Mouse (Mus musculus) hindbrain, embryonic 12.5 days (tissue): Measurements from ENCODE around the gene Dnajb14. TPM values are rescaled to one million over a fixed set of nuclear protein-coding genes. Genes with fewer than 3 reads are reported as not detected.
"Not testable (repeated sequence)": the region's sequence is repeated elsewhere in the genome, so short reads cannot be mapped to it uniquely, and the experiment has no call there.

Source experiments
- ATAC-seq: fragments of 200-750 bp; cut with Nextera tagmentation; 2 replicates; pipeline ENCODE4 v1.8.0; 2017; ENCODE audit warnings: moderate TSS enrichment; ENCODE audit not compliant: low FRiP score
- H3K27ac ChIP-seq: fragments of 300-500 bp; sonication (generic); 2 replicates; pipeline ENCODE4 v1.5.1; 2016; ENCODE audit warnings: mild to moderate bottlenecking
- H3K27me3 ChIP-seq: fragments of 300-500 bp; sonication (generic); 2 replicates; pipeline ENCODE4 v1.6.1; 2016; ENCODE audit warnings: mild to moderate bottlenecking
- H3K36me3 ChIP-seq: fragments of 300-500 bp; sonication (generic); 2 replicates; pipeline ENCODE4 v1.6.1; 2016; ENCODE audit warnings: mild to moderate bottlenecking
- H3K4me1 ChIP-seq: fragments of 300-500 bp; sonication (generic); 2 replicates; pipeline ENCODE4 v1.6.1; 2016
- H3K4me2 ChIP-seq: fragments of 300-500 bp; sonication (generic); replicated peaks from 2 replicates; pipeline ENCODE4 v1.6.1; 2016; ENCODE audit warnings: mild to moderate bottlenecking
- H3K4me3 ChIP-seq: fragments of 300-500 bp; sonication (generic); 2 replicates; pipeline ENCODE4 v1.5.1; 2016; ENCODE audit warnings: mild to moderate bottlenecking
- H3K9ac ChIP-seq: fragments of 300-500 bp; sonication (generic); 2 replicates; pipeline ENCODE4 v1.6.1; 2016; ENCODE audit warnings: mild to moderate bottlenecking, moderate library complexity
- H3K9me3 ChIP-seq: fragments of 300-500 bp; sonication (generic); replicated peaks from 2 replicates; pipeline ENCODE4 v1.6.1; 2016; ENCODE audit warnings: mild to moderate bottlenecking
- WGBS: fragments of 180-500 bp; shearing (Covaris S2); methylation state at CpG from one replicate; pipeline ENCODE4 v1.1.7; 2016; 5-methylcytosine and 5-hydroxymethylcytosine counted together
- polyA plus RNA-seq: library from polyadenylated mRNA; unstranded; fragments of >200 nt; fragmentation: Nextera tagmentation; extraction: Ambion mirVana; gene quantifications from 2 replicates; pipeline ENCODE4 v1.2.1, GENCODE M21; 2016

The Dnajb14 gene
- polyA plus RNA-seq, 1 experiment from 2014 or later = 12.6 TPM

- no peak for ATAC-seq
- no peaks in the 10 kb centered on the region for H3K36me3 ChIP-seq
- H3K9ac ChIP-seq = no peak overlapping the region
- H3K27ac ChIP-seq = no peak overlapping the region
- no peak overlapping the region for H3K4me2 ChIP-seq
- 87% methylated on average over 10 of the region's 10 CpGs for WGBS
- H3K27me3 ChIP-seq = no peaks in the 10 kb centered on the region
- peaks cover 14% of the 10 kb centered on the region for H3K4me1 ChIP-seq
- no peaks in the 10 kb centered on the region for H3K9me3 ChIP-seq
- H3K4me3 ChIP-seq = no peak overlapping the region
Measured at GRCm38 (mm10) chr3:137950191-137950885, 82.9 kb downstream of the Dnajb14 start.

- H3K9ac ChIP-seq, H3K4me3 ChIP-seq, H3K9me3 ChIP-seq, ATAC-seq, H3K27me3 ChIP-seq, H3K4me2 ChIP-seq, H3K36me3 ChIP-seq, H3K27ac ChIP-seq: not testable (repeated sequence)
- 87% methylated on average over 3 of the region's 3 CpGs for WGBS
- H3K4me1 ChIP-seq = peaks cover 17% of the 10 kb centered on the region
Measured at GRCm38 (mm10) chr3:137951302-137951701, 83.8 kb downstream of the Dnajb14 start.

- no peak overlapping the region for H3K4me2 ChIP-seq
- no peaks in the 10 kb centered on the region for H3K36me3 ChIP-seq
- no peak overlapping the region for H3K27ac ChIP-seq
- no peak overlapping the region for H3K9ac ChIP-seq
- 39% methylated on average over 7 of the region's 7 CpGs for WGBS
- H3K4me3 ChIP-seq = no peak overlapping the region
- ATAC-seq = no peak
- no peaks in the 10 kb centered on the region for H3K9me3 ChIP-seq
- no peaks in the 10 kb centered on the region for H3K27me3 ChIP-seq
- peaks cover 17% of the 10 kb centered on the region for H3K4me1 ChIP-seq
Measured at GRCm38 (mm10) chr3:137951819-137952218, 84.3 kb downstream of the Dnajb14 start.

- ATAC-seq = no peak
- Histone ChIP-seq H3K27me3 (no peaks in the 10 kb centered on the region), H3K4me3 (no peak overlapping the region), H3K4me2 (peak overlapping the region; percentile 3; the same call in 1 of the 2 replicates), H3K4me1 (peaks cover 17% of the 10 kb centered on the region), H3K9ac (no peak overlapping the region), H3K9me3 (no peaks in the 10 kb centered on the region), H3K27ac (peak overlapping the region; percentile 3; the same call in 1 of the 2 replicates), H3K36me3 (no peaks in the 10 kb centered on the region)
- 69% methylated on average over 4 of the region's 4 CpGs for WGBS
Measured at GRCm38 (mm10) chr3:137952225-137952913, 84.9 kb downstream of the Dnajb14 start.

- peak; percentile 79 for ATAC-seq
- 66% methylated on average over 14 of the region's 14 CpGs for WGBS
Measured at GRCm38 (mm10) chr3:137952914-137953880, 85.7 kb downstream of the Dnajb14 start.

GRCm38 (mm10) chr3:137954256-137954916, 86.9 kb downstream of the Dnajb14 start:
- ATAC-seq = no peak
- H3K36me3 ChIP-seq = no peaks in the 10 kb centered on the region

More at GRCm38 (mm10) chr3:137952914-137953880, 85.7 kb downstream of the Dnajb14 start:
- peak overlapping the region; percentile 3; the same call in 1 of the 2 replicates for H3K4me2 ChIP-seq
- no peak overlapping the region for H3K4me3 ChIP-seq
- H3K9me3 ChIP-seq = no peaks in the 10 kb centered on the region
- no peak overlapping the region for H3K27ac ChIP-seq
- H3K9ac ChIP-seq = no peak overlapping the region
- no peaks in the 10 kb centered on the region for H3K36me3 ChIP-seq
- H3K27me3 ChIP-seq = no peaks in the 10 kb centered on the region
- H3K4me1 ChIP-seq = peaks cover 17% of the 10 kb centered on the region

GRCm38 (mm10) chr3:137955560-137956081, 88.1 kb downstream of the Dnajb14 start:
- H3K4me2 ChIP-seq = peak overlapping the region; percentile 41
- H3K9me3 ChIP-seq = no peaks in the 10 kb centered on the region
- no peak overlapping the region for H3K27ac ChIP-seq
- WGBS = 28% methylated on average over 16 of the region's 16 CpGs
- H3K4me1 ChIP-seq = peaks cover 17% of the 10 kb centered on the region
- no peak overlapping the region for H3K9ac ChIP-seq
- no peak for ATAC-seq
- H3K27me3 ChIP-seq = no peaks in the 10 kb centered on the region
- H3K36me3 ChIP-seq = no peaks in the 10 kb centered on the region
- no peak overlapping the region for H3K4me3 ChIP-seq

More at GRCm38 (mm10) chr3:137954256-137954916, 86.9 kb downstream of the Dnajb14 start:
- Histone ChIP-seq H3K4me1 (peaks cover 17% of the 10 kb centered on the region), H3K9me3 (no peaks in the 10 kb centered on the region), H3K4me3 (no peak overlapping the region), H3K4me2 (no peak overlapping the region), H3K27ac (no peak overlapping the region), H3K9ac (no peak overlapping the region), H3K27me3 (no peaks in the 10 kb centered on the region)
- WGBS = 68% methylated on average over 23 of the region's 23 CpGs

GRCm38 (mm10) chr3:137957864-137958263, 90.4 kb downstream of the Dnajb14 start:
- no peaks in the 10 kb centered on the region for H3K9me3 ChIP-seq
- H3K27ac ChIP-seq = no peak overlapping the region
- no peak overlapping the region for H3K9ac ChIP-seq
- H3K4me2 ChIP-seq = no peak overlapping the region
- ATAC-seq = no peak
- H3K36me3 ChIP-seq = no peaks in the 10 kb centered on the region
- peaks cover 6% of the 10 kb centered on the region for H3K4me1 ChIP-seq
- H3K4me3 ChIP-seq = no peak overlapping the region
- 92% methylated on average over 9 of the region's 9 CpGs for WGBS
- H3K27me3 ChIP-seq = no peaks in the 10 kb centered on the region

GRCm38 (mm10) chr3:137958352-137958751, 90.9 kb downstream of the Dnajb14 start:
- H3K27ac ChIP-seq = no peak overlapping the region
- H3K4me2 ChIP-seq = no peak overlapping the region
- no peak for ATAC-seq
- H3K4me3 ChIP-seq = no peak overlapping the region
- H3K36me3 ChIP-seq = no peaks in the 10 kb centered on the region
- H3K9me3 ChIP-seq = no peaks in the 10 kb centered on the region
- no peaks in the 10 kb centered on the region for H3K27me3 ChIP-seq
- H3K4me1 ChIP-seq = peaks cover 5% of the 10 kb centered on the region; the same call in 1 of the 2 replicates
- 96% methylated on average over 4 of the region's 4 CpGs for WGBS
- no peak overlapping the region for H3K9ac ChIP-seq

- ATAC-seq = no peak
- H3K27me3 ChIP-seq = no peaks in the 10 kb centered on the region
- H3K36me3 ChIP-seq = no peaks in the 10 kb centered on the region
- no peak overlapping the region for H3K27ac ChIP-seq
- 82% methylated on average over 4 of the region's 4 CpGs for WGBS
- H3K4me3 ChIP-seq = no peak overlapping the region
- H3K4me2 ChIP-seq = no peak overlapping the region
- no peaks in the 10 kb centered on the region for H3K9me3 ChIP-seq
- H3K4me1 ChIP-seq = 0 out of 2 replicates have a peak, but pooled peaks cover 3% of the 10 kb centered on the region
- H3K9ac ChIP-seq = no peak overlapping the region
Measured at GRCm38 (mm10) chr3:137959456-137959855, 92.0 kb downstream of the Dnajb14 start.

- Histone ChIP-seq H3K9ac (no peak overlapping the region), H3K4me3 (no peak overlapping the region), H3K27me3 (no peaks in the 10 kb centered on the region), H3K4me1 (no peaks in the 10 kb centered on the region), H3K9me3 (no peaks in the 10 kb centered on the region), H3K27ac (no peak overlapping the region), H3K4me2 (no peak overlapping the region), H3K36me3 (no peaks in the 10 kb centered on the region)
- ATAC-seq = no peak
- 59% methylated on average over 8 of the region's 8 CpGs for WGBS
Measured at GRCm38 (mm10) chr3:137961736-137962385, 94.4 kb downstream of the Dnajb14 start.
